Comparison of ENCODE assay signal across 19 mouse cellular contexts in the genomic region with DNA sequence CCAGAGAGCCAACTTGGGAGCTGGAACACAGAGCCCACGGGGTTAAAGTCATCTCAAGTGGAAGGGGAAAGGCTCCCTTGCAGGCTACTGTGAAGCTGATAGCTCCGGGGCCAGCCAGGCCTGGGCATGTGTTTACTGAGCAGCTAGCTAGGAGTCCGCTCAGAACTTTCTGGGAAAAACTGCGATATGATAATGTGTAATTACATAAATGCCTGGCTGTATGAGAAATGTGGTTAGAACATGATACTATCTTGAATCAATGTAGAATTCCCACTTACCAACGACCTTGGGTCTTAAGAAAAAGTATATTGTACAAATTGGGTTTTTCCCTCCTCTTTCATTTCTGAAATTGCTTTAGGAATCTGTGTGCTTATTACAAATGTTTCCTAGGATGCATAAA. TPM values are rescaled to one million over a fixed set of nuclear protein-coding genes. Genes with fewer than 3 reads are reported as not detected.
A peak's percentile ranks its signal among the peaks of the same experiment; 100 is the strongest.
DNase-seq lines count a peak whose midpoint lies in the region; ATAC-seq and TF ChIP-seq lines count a peak whose summit lies in the region.
"Had no signal": no experiment of that assay in that cellular context is flagged by ENCODE, and none has a peak within 500 bp of the region (broad histone marks: within the 10 kb centered on the region; RNA-seq: fewer than 3 reads in every experiment).

No protein-coding gene starts in this region.

- no peak overlapping the region for H3K9ac ChIP-seq in heart, adult 2 months (ENCODE audit: low read depth, low read length)
- H3K9ac ChIP-seq in heart, postnatal 0 days (replicated peaks; ENCODE audit: low read depth, low read length): no peak overlapping the region
- 0 out of 2 replicates have a peak overlapping the region, but pooled peaks have one; percentile 25 for H3K9ac ChIP-seq in midbrain, embryonic 16.5 days (ENCODE audit: low read depth, low read length)
- no peak overlapping the region for H3K9ac ChIP-seq in midbrain, embryonic 13.5 days (replicated peaks)
- H3K9ac ChIP-seq: forebrain, embryonic 12.5 days; hindbrain, embryonic 15.5 days had no signal

- TF ChIP-seq EP300 in heart, adult 2 months (IDR thresholded peaks at IDR 0.05; ENCODE audit: insufficient read depth, low read depth, low read length): no peak
- TF ChIP-seq EP300 in heart, postnatal 0 days (IDR thresholded peaks at IDR 0.05; ENCODE audit: low read depth): no peak

- ATAC-seq in heart, postnatal 0 days (ENCODE audit: insufficient read depth, low read depth): no peak
- no peak for ATAC-seq in midbrain, embryonic 16.5 days
- no peak for ATAC-seq in midbrain, embryonic 13.5 days
- ATAC-seq: forebrain, embryonic 16.5 days; intestine, embryonic 16.5 days had no signal

- TF ChIP-seq POLR2A in heart, adult 2 months (IDR thresholded peaks at IDR 0.05; ENCODE audit: insufficient read depth, low read depth, low read length): no peak
- no peak for TF ChIP-seq POLR2A in small intestine, adult 2 months (IDR thresholded peaks at IDR 0.05; ENCODE audit: low read depth, low read length)

- TF ChIP-seq CTCF in heart, adult 2 months (IDR thresholded peaks at IDR 0.05): no peak
- no peak for TF ChIP-seq CTCF in heart, postnatal 0 days (IDR thresholded peaks at IDR 0.05; ENCODE audit: low read depth)
- TF ChIP-seq CTCF in small intestine, adult 2 months (IDR thresholded peaks at IDR 0.05; ENCODE audit: extremely low read depth, insufficient read length, insufficient replicate concordance, low read depth, low read length): no peak

- peaks cover 16% of the 10 kb centered on the region for H3K36me3 ChIP-seq in heart, adult 2 months (ENCODE audit: control insufficient read depth, insufficient read depth, low read length)
- no peaks in the 10 kb centered on the region for H3K36me3 ChIP-seq in heart, postnatal 0 days (replicated peaks; ENCODE audit: control insufficient read depth, insufficient read depth, low read length)
- H3K36me3 ChIP-seq in midbrain, embryonic 16.5 days (ENCODE audit: control insufficient read depth, insufficient read depth, low read length): no peaks in the 10 kb centered on the region
- no peaks in the 10 kb centered on the region for H3K36me3 ChIP-seq in midbrain, embryonic 13.5 days
- no peaks in the 10 kb centered on the region for H3K36me3 ChIP-seq in small intestine, adult 2 months (ENCODE audit: control insufficient read depth, insufficient read depth, low read length)
- H3K36me3 ChIP-seq: forebrain, embryonic 12.5 days; hindbrain, embryonic 10.5 days; hindbrain, embryonic 15.5 days had no signal

- no peak overlapping the region for H3K4me3 ChIP-seq in heart, adult 2 months
- H3K4me3 ChIP-seq in heart, postnatal 0 days (ENCODE audit: low read depth, low read length): no peak overlapping the region
- no peak overlapping the region for H3K4me3 ChIP-seq in midbrain, embryonic 16.5 days (ENCODE audit: low read depth, low read length)
- H3K4me3 ChIP-seq in midbrain, embryonic 13.5 days (replicated peaks): no peak overlapping the region
- no peak overlapping the region for H3K4me3 ChIP-seq in small intestine, adult 2 months (ENCODE audit: low read depth, low read length)
- H3K4me3 ChIP-seq: forebrain, embryonic 12.5 days; hindbrain, embryonic 10.5 days; hindbrain, embryonic 15.5 days had no signal

- H3K4me1 ChIP-seq in heart, adult 2 months (ENCODE audit: control insufficient read depth, insufficient read depth, low read length): peaks cover 5% of the 10 kb centered on the region
- peaks cover 33% of the 10 kb centered on the region for H3K4me1 ChIP-seq in heart, postnatal 0 days (ENCODE audit: control insufficient read depth, insufficient read depth)
- peaks cover 3% of the 10 kb centered on the region; the same call in 1 of the 2 replicates for H3K4me1 ChIP-seq in midbrain, embryonic 16.5 days (ENCODE audit: control insufficient read depth, insufficient read depth, low read length)
- peaks cover 16% of the 10 kb centered on the region for H3K4me1 ChIP-seq in midbrain, embryonic 13.5 days (replicated peaks)
- H3K4me1 ChIP-seq in small intestine, adult 2 months (ENCODE audit: control insufficient read depth, insufficient read depth, insufficient read length, low read length): no peaks in the 10 kb centered on the region
- H3K4me1 ChIP-seq: hindbrain, embryonic 15.5 days had no signal

- no peak overlapping the region for H3K4me2 ChIP-seq in heart, postnatal 0 days (ENCODE audit: low read depth, low read length)
- H3K4me2 ChIP-seq in midbrain, embryonic 16.5 days (ENCODE audit: low read length): no peak overlapping the region
- no peak overlapping the region for H3K4me2 ChIP-seq in midbrain, embryonic 13.5 days (replicated peaks)
- H3K4me2 ChIP-seq: forebrain, embryonic 12.5 days; hindbrain, embryonic 15.5 days had no signal

- peaks cover 3% of the 10 kb centered on the region; the same call in 1 of the 2 replicates for H3K79me2 ChIP-seq in heart, adult 2 months (replicated peaks; ENCODE audit: control insufficient read depth, insufficient read depth, low read length)

- H3K27me3 ChIP-seq in heart, adult 2 months (ENCODE audit: control insufficient read depth, insufficient read depth, low read length): no peaks in the 10 kb centered on the region
- no peaks in the 10 kb centered on the region for H3K27me3 ChIP-seq in heart, postnatal 0 days (ENCODE audit: control insufficient read depth, insufficient read depth, low read length)
- H3K27me3 ChIP-seq in midbrain, embryonic 16.5 days (ENCODE audit: control insufficient read depth, insufficient read depth, low read depth, low read length): no peaks in the 10 kb centered on the region
- H3K27me3 ChIP-seq in midbrain, embryonic 13.5 days: no peaks in the 10 kb centered on the region
- H3K27me3 ChIP-seq in small intestine, adult 2 months (ENCODE audit: control insufficient read depth, insufficient read depth, low read length): no peaks in the 10 kb centered on the region
- H3K27me3 ChIP-seq: forebrain, embryonic 12.5 days; hindbrain, embryonic 15.5 days had no signal

- 35% methylated on average over 5 of the region's 5 CpGs for WGBS in heart, adult 2 months
- 41% methylated on average over 5 of the region's 5 CpGs for WGBS in heart, postnatal 0 days
- 55% methylated on average over 5 of the region's 5 CpGs for WGBS in midbrain, embryonic 16.5 days
- WGBS in midbrain, embryonic 13.5 days: 62% methylated on average over 5 of the region's 5 CpGs
- WGBS in small intestine, adult 2 months: 44% methylated on average over 5 of the region's 5 CpGs

- H3K27ac ChIP-seq in heart, adult 2 months: peak overlapping the region; percentile 21; the same call in 1 of the 2 replicates
- H3K27ac ChIP-seq in heart, postnatal 0 days (ENCODE audit: low read depth): peak overlapping the region; percentile 43; the same call in 1 of the 2 replicates
- no peak overlapping the region for H3K27ac ChIP-seq in midbrain, embryonic 16.5 days (ENCODE audit: low read length)
- H3K27ac ChIP-seq in midbrain, embryonic 13.5 days: no peak overlapping the region
- H3K27ac ChIP-seq in small intestine, adult 2 months (ENCODE audit: insufficient read depth, low read depth, low read length): 0 out of 2 replicates have a peak overlapping the region, but pooled peaks have one; percentile 35
- H3K27ac ChIP-seq: forebrain, embryonic 12.5 days; hindbrain, embryonic 10.5 days; hindbrain, embryonic 15.5 days had no signal

- intact Hi-C loops in heart, adult 2 months (cut with DNase I): no loop called here
- intact Hi-C loops in heart, postnatal 25 days (cut with DNase I): no loop called here

- DNase-seq in heart, adult 2 months: no peak
- DNase-seq in heart, adult 8-10 months (ENCODE audit: low spot score): no peak
- no peak for DNase-seq in heart, postnatal 0 days (ENCODE audit: low spot score)
- DNase-seq in heart, postnatal 25 days (ENCODE audit: low spot score): no peak
- no peak for DNase-seq in kidney, postnatal 36 days
- DNase-seq: adrenal gland, adult 8-10 months; adrenal gland, postnatal 36 days; cerebellum, adult 2 months; gastrocnemius, postnatal 10 days; heart, adult 18-20 months; heart, postnatal 14 days had no signal

- no peaks in the 10 kb centered on the region for H3K9me3 ChIP-seq in heart, postnatal 0 days (replicated peaks; ENCODE audit: control insufficient read depth, low read length)
- no peaks in the 10 kb centered on the region for H3K9me3 ChIP-seq in midbrain, embryonic 16.5 days (replicated peaks; ENCODE audit: control insufficient read depth, low read length, poor library complexity, severe bottlenecking)
- H3K9me3 ChIP-seq in midbrain, embryonic 13.5 days: no peaks in the 10 kb centered on the region
- H3K9me3 ChIP-seq: forebrain, embryonic 12.5 days; hindbrain, embryonic 10.5 days; hindbrain, embryonic 15.5 days had no signal

RNA-seq across cellular contexts. Expression of gene Grb14, which starts 53.0 kb away (rescaled TPM):
- total RNA-seq in heart, adult 2 months (2021): 100 to 1,000 TPM; 191 to 208 TPM
- polyA plus RNA-seq in heart, adult 2 months (2012; rRNA removed): 71.1 and 91.0 TPM in 2 replicates
- 100 to 1,000 TPM; 199 to 254 (median 223) TPM for total RNA-seq in heart, adult 8-10 months (2022)
- total RNA-seq in heart, postnatal 0 days (2014; rRNA removed; ENCODE audit: low replicate concordance): 64.9 and 102 TPM in 2 replicates
- polyA plus RNA-seq in heart, postnatal 0 days (2015; fragmentation: Nextera tagmentation; extraction: Ambion mirVana): 166 and 168 TPM in 2 replicates
- 100 to 1,000 TPM; 197 to 202 TPM for total RNA-seq in heart, postnatal 25 days (2021)
- polyA plus RNA-seq in midbrain, embryonic 16.5 days (2015; fragmentation: Nextera tagmentation; extraction: Ambion mirVana): 35.8 and 37.3 TPM in 2 replicates
- 14.6 and 14.7 TPM in 2 replicates for polyA plus RNA-seq in midbrain, embryonic 13.5 days (2015; fragmentation: Nextera tagmentation; extraction: Ambion mirVana)
- 0.99 and 2.3 TPM in 2 replicates for polyA plus RNA-seq in small intestine, adult 2 months (2012; rRNA removed)

Comparison
In these comparisons a context has a peak if more than half of its experiments do, and no peak if none do; other contexts are left out.
1. H3K27ac ChIP-seq: peak in heart, adult 2 months (single experiment), heart, postnatal 0 days (single experiment) and small intestine, adult 2 months (single experiment); none in midbrain, embryonic 16.5 days (single experiment) and midbrain, embryonic 13.5 days (single experiment).